Mouse (Mus musculus) olfactory bulb, adult 2 months (tissue): ENCODE measurements around the gene Casz1.

Experiments
- CTCF ChIP-seq: fragments of 200-500 bp; IDR thresholded peaks from 2 replicates; pipeline ENCODE4 v1.5.1; 2012; ENCODE audit warnings: low read depth, mild to moderate bottlenecking, low read length, moderate library complexity; ENCODE audit not compliant: insufficient read depth
- POLR2A ChIP-seq: fragments of 200-500 bp; IDR thresholded peaks from 2 replicates; pipeline ENCODE4 v1.6.1; 2012; ENCODE audit warnings: mild to moderate bottlenecking, low read depth, low read length, moderate library complexity; ENCODE audit not compliant: insufficient read depth

DNA sequence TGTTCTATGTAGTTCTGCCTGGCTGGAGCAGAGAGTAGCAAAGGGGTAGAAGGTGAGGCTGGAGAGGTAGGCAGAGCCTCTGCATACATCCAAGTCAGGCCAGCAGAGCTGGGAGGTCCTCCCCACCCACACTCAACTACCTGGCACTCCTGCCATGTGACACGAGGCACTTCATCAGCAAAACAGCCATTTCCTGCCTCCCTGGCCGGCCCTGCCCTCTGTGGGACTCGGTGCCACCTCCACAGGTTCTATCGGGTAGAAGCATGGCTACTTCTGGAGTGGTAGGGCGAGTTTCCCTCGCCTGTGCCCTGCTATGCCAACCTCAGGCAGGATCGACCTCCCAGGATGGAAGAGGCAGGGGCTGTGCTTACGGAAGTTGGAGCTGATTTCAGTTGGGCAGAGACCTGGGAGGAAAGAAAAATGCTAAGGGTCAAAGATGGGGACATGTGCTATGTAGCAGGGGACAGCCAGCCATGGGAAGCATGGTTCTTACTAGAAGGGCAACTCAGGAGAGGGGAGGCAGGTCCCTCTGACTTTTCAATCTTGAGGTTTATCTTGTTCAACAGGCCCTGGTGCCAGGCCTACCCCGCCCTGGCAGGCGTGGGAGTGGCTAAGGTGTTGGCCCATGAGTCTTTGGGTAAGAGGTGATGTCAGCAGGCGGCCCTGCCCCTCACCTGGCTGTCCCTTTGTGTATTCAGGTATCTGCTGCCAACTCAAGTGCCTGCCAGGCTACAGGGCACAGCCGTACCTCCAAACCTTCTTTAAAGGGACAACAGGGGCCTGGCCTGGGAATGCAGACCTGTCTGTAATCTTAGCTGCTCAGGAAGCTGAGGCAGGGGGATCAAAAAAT lies 6.5 kb upstream of the Casz1 start:
- TF ChIP-seq POLR2A (no peak), CTCF (no peak)
